Mouse (Mus musculus): ENCODE data around the gene Nol3. TPM values are rescaled to one million over a fixed set of nuclear protein-coding genes. Genes with fewer than 3 reads are reported as not detected.

Nol3 gene
- polyA plus RNA-seq, 1 experiment: not detected

GRCm38 (mm10) chr8:105311718-105312117, 35.8 kb downstream of the Nol3 start:
- Histone ChIP-seq H3K4me1 (ENCODE audit: control insufficient read depth, insufficient read depth, low read length) (no peaks in the 10 kb centered on the region; the same call in none of the 2 replicates), H3K27ac (ENCODE audit: control insufficient read depth, insufficient read depth, low read depth, low read length, poor library complexity) (no peak overlapping the region), H3K4me3 (replicated peaks; ENCODE audit: control insufficient read depth, low read depth, low read length) (no peak overlapping the region)
- no peak for TF ChIP-seq POLR2A (IDR thresholded peaks at IDR 0.05; ENCODE audit: borderline replicate concordance, control insufficient read depth, low read depth, low read length)
- TF ChIP-seq CTCF (IDR thresholded peaks at IDR 0.05; ENCODE audit: control insufficient read depth, insufficient read depth, low read length): no peak
- 53% methylated on average over 1 of the region's 1 CpGs for WGBS

DNA sequence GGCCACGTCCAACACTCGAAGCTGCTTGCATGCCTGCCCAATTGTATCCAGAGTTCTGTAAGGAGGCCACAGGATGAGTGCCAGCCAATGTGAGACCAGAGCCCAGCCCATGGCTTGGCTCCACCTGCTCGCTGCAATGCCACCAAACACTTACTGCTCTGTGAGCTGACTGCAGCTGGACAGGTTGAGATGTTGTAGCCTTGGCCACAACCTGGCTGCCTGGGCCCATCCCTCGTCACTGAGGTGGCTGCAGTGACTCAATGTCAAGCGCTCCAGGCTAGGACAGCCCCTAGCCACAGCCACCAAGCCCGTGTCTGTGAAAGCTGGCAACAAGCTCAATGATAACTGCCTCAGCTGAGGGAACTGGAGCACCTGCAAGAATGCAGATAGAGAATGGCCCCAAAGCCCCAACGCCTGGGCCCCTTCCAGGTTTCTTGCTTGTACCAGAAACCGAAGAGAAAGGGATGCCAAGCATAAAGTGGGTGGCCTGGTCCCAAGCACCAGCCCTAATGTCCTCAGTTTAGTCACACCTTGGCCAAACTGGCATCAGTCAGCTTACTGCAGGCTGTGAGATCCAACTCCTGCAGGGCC, 37.0 kb downstream of the Nol3 start:
- WGBS: 68% methylated on average over 8 of the region's 8 CpGs
- Histone ChIP-seq H3K4me3 (replicated peaks; ENCODE audit: control insufficient read depth, low read depth, low read length) (no peak overlapping the region), H3K4me1 (ENCODE audit: control insufficient read depth, insufficient read depth, low read length) (no peaks in the 10 kb centered on the region; the same call in 1 of the 2 replicates), H3K27ac (ENCODE audit: control insufficient read depth, insufficient read depth, low read depth, low read length, poor library complexity) (peak overlapping the region; percentile 23; the same call in 1 of the 2 replicates)
- TF ChIP-seq POLR2A (IDR thresholded peaks at IDR 0.05; ENCODE audit: borderline replicate concordance, control insufficient read depth, low read depth, low read length): no peak
- no peak for TF ChIP-seq CTCF (IDR thresholded peaks at IDR 0.05; ENCODE audit: control insufficient read depth, insufficient read depth, low read length)

DNA sequence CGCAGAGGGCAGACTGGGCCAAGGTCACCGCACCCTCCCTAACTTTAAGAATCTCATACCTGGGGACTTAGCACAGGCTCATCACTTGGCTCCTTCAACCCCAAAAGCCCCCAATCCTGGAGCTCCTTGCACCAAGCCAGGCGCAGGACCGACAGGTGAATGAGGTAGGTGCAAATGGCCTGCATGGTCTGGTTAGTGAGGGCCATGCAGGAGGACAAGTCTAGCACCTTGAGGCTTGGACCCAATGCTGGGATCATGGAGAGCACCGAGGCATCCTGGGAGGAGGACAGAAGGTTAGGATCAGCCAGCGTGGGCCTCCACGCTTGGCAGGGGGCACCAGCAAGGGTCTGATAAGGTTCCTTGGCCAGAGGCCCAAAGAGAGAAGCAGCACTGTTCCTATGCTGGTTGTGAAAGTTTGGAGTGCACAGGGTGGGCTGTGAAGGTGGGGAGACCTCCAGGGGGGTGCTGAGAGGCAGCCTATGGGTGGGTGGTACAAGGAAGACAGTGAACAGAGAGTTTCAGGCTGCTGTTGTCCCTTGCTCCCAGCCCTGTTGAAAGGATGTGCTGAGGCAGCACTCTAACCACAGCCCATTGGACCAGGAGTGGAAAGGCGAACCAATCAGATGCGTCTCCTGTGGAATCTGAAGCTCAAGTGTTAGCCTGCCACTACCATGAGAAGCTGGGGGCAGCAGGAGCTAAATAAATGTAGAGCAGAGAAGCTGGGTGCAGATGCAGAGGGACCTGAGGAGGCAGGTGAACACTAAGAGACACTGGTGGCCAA, 37.9 kb downstream of the Nol3 start:
- H3K27ac ChIP-seq (ENCODE audit: control insufficient read depth, insufficient read depth, low read depth, low read length, poor library complexity): no peak overlapping the region
- WGBS: 79% methylated on average over 9 of the region's 9 CpGs
- no peak overlapping the region for H3K4me3 ChIP-seq (replicated peaks; ENCODE audit: control insufficient read depth, low read depth, low read length)
- no peak for TF ChIP-seq POLR2A (IDR thresholded peaks at IDR 0.05; ENCODE audit: borderline replicate concordance, control insufficient read depth, low read depth, low read length)
- TF ChIP-seq CTCF (IDR thresholded peaks at IDR 0.05; ENCODE audit: control insufficient read depth, insufficient read depth, low read length): no peak
- H3K4me1 ChIP-seq (ENCODE audit: control insufficient read depth, insufficient read depth, low read length): no peaks in the 10 kb centered on the region; the same call in 1 of the 2 replicates

GRCm38 (mm10) chr8:105315073-105315769, 39.3 kb downstream of the Nol3 start:
- WGBS: 93% methylated on average over 18 of the region's 18 CpGs
- Histone ChIP-seq H3K4me1 (ENCODE audit: control insufficient read depth, insufficient read depth, low read length) (no peaks in the 10 kb centered on the region; the same call in 1 of the 2 replicates), H3K4me3 (replicated peaks; ENCODE audit: control insufficient read depth, low read depth, low read length) (no peak overlapping the region), H3K27ac (ENCODE audit: control insufficient read depth, insufficient read depth, low read depth, low read length, poor library complexity) (no peak overlapping the region)
- TF ChIP-seq CTCF (IDR thresholded peaks at IDR 0.05; ENCODE audit: control insufficient read depth, insufficient read depth, low read length) (no peak), POLR2A (IDR thresholded peaks at IDR 0.05; ENCODE audit: borderline replicate concordance, control insufficient read depth, low read depth, low read length) (no peak)

DNA sequence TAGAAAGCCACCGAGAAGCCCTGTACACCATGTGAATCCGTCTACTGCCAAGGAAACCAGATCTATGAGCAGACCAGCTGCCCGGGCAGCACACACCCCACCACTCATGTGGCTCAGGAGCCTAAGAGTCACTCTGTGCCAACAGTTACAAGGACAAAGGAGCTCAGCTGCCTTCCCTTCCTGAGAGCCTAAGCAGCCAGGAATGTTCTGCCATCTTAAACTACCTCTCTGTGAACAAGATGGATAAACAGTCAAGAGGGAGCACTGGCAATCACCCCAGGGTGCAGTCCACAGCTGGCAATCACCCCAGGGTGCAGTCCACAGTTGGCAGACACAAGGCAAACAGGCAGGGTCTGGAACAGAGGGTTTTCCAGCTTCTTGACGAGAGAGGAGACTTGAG, 42.0 kb downstream of the Nol3 start:
- no peak for TF ChIP-seq CTCF (IDR thresholded peaks at IDR 0.05; ENCODE audit: control insufficient read depth, insufficient read depth, low read length)
- TF ChIP-seq POLR2A (IDR thresholded peaks at IDR 0.05; ENCODE audit: borderline replicate concordance, control insufficient read depth, low read depth, low read length): no peak
- H3K4me3 ChIP-seq (replicated peaks; ENCODE audit: control insufficient read depth, low read depth, low read length): no peak overlapping the region
- WGBS: 91% methylated on average over 4 of the region's 4 CpGs
- H3K4me1 ChIP-seq (ENCODE audit: control insufficient read depth, insufficient read depth, low read length): no peaks in the 10 kb centered on the region; the same call in 1 of the 2 replicates
- no peak overlapping the region for H3K27ac ChIP-seq (ENCODE audit: control insufficient read depth, insufficient read depth, low read depth, low read length, poor library complexity)

DNA sequence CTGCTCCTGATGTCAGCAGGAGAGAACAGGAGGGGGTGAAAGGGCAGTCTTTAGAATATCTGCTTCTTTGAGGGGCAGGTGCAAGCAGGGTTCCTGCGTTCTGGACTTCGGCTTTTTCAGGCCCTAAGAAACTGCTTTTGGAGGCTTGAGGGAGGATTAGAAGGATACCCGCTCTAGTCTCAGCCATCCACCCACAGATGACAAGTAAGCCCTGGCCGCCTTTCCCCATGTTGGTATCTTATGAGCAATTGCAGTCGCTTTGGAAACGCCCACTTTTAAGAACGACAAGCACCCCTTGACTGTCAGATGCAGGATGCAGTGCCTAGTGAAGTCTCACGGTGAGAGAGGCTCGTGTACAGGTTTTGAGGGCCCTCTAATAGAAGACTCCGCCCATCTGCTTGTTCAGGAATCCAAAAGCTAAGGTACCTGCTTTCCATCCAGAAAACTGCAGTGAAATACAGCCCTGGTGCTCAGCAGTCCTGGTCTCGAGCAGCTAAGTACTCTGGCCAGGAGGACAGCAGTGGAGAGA, 42.8 kb downstream of the Nol3 start:
- Histone ChIP-seq H3K4me3 (replicated peaks; ENCODE audit: control insufficient read depth, low read depth, low read length) (no peak overlapping the region), H3K4me1 (ENCODE audit: control insufficient read depth, insufficient read depth, low read length) (peaks cover 1% of the 10 kb centered on the region; the same call in 1 of the 2 replicates), H3K27ac (ENCODE audit: control insufficient read depth, insufficient read depth, low read depth, low read length, poor library complexity) (no peak overlapping the region)
- 89% methylated on average over 11 of the region's 11 CpGs for WGBS
- no peak for TF ChIP-seq CTCF (IDR thresholded peaks at IDR 0.05; ENCODE audit: control insufficient read depth, insufficient read depth, low read length)
- no peak for TF ChIP-seq POLR2A (IDR thresholded peaks at IDR 0.05; ENCODE audit: borderline replicate concordance, control insufficient read depth, low read depth, low read length)

GRCm38 (mm10) chr8:105323183-105323582, 47.2 kb downstream of the Nol3 start:
- WGBS: 63% methylated on average over 4 of the region's 4 CpGs
- H3K4me1 ChIP-seq (ENCODE audit: control insufficient read depth, insufficient read depth, low read length): peaks cover 1% of the 10 kb centered on the region; the same call in 1 of the 2 replicates

More at GRCm38 (mm10) chr8:105323183-105323582, 47.2 kb downstream of the Nol3 start:
- Histone ChIP-seq H3K27ac (ENCODE audit: control insufficient read depth, insufficient read depth, low read depth, low read length, poor library complexity) (peak overlapping the region; percentile 61; the same call in 1 of the 2 replicates), H3K4me3 (replicated peaks; ENCODE audit: control insufficient read depth, low read depth, low read length) (peak overlapping the region; percentile 64)
- TF ChIP-seq POLR2A (IDR thresholded peaks at IDR 0.05; ENCODE audit: borderline replicate concordance, control insufficient read depth, low read depth, low read length) (no peak), CTCF (IDR thresholded peaks at IDR 0.05; ENCODE audit: control insufficient read depth, insufficient read depth, low read length) (no peak)
